Mouse (Mus musculus): ENCODE measurements around the gene Pip5k1c. TPM values are rescaled to one million over a fixed set of nuclear protein-coding genes. Genes with fewer than 3 reads are reported as not detected.

Pip5k1c gene
- polyA plus RNA-seq, 1 experiment: 70.7 TPM

DNA sequence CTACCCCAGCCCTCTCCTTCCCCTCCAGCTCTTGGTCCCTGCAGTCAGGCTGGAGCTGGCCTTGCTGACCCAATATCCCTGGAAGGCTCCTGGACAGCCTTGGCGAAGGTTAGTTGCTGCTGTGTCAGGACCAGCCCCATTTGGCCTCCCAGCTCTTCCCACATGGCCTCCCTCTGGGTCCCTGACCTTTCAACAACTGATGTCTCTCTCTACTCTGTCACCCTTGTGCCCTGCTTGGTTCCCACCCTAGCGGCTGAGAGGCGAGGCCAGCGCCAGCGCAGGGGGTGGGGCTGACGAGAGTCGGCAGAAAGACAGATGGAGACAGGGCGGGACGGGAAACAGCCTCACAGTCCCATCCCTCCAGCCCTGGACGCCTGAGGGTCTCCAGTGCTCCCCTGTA, 35.6 kb downstream of the Pip5k1c start, which contains the start of gene Tbxa2r:
Tbxa2r (plus strand) TSS at position 346 of the 400 bp plus-strand sequence.
- DNase-seq: peak; percentile 84
- Histone ChIP-seq H3K36me3 (ENCODE audit: control insufficient read depth, insufficient read depth, low read length) (no peaks in the 10 kb centered on the region; the same call in 1 of the 2 replicates), H3K27me3 (replicated peaks; ENCODE audit: control insufficient read depth, insufficient read depth, low read length) (no peaks in the 10 kb centered on the region), H3K4me3 (ENCODE audit: insufficient read depth, low read depth, low read length) (peak within 1 kb of the TSS; percentile 39), H3K27ac (ENCODE audit: insufficient read depth, low read depth, low read length) (peak within 1 kb of the TSS; percentile 61), H3K4me1 (ENCODE audit: control insufficient read depth, insufficient read depth, low read length) (no peaks in the 10 kb centered on the region)
- TF ChIP-seq CTCF (conservative IDR thresholded peaks at IDR 0.05; ENCODE audit: insufficient read depth, insufficient read length, low read depth, low read length) (no peak), POLR2A (IDR thresholded peaks at IDR 0.05; ENCODE audit: low read depth, low read length) (peak; percentile 42)
- WGBS: 29% methylated on average over 10 of the region's 10 CpGs

DNA sequence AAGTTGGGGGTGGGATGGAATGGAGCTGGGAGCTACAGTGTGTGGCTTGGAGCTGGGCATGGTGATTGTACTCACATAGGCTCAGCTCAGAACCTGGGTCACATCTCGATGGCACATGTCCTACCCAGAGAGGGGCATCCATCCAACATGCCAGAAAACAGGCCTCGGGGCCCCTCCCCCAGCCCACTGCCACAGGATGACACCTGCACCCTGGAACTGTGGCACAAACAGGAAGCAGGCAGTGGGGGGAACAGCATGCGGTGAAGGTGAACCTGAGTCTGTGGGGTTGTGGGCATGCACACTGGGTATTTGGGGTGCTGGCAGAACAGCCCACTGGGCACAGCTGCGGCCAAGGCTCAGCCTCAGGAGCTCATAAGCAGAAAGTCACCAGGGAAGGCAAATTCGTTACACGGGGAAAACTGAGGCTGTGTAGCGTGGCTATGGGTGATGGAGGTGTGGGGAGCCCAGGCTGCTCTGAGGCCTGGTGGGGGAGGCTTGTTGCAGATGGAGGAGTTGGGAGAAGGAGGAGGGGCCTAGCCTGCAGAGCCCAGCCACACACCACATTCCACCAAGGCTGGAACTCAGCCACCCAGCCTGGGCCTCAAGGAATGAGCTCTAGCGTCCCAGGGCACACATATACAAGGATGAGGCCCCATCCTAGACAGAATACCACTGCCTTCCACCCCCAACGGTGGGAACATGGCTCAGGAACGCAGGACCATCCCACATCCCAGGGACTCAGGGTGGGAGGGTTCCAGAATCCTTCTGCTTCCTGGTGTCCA, 36.6 kb downstream of the Pip5k1c start:
- Histone ChIP-seq H3K27ac (ENCODE audit: insufficient read depth, low read depth, low read length) (peak overlapping the region; percentile 52), H3K36me3 (ENCODE audit: control insufficient read depth, insufficient read depth, low read length) (no peaks in the 10 kb centered on the region; the same call in 1 of the 2 replicates), H3K4me1 (ENCODE audit: control insufficient read depth, insufficient read depth, low read length) (no peaks in the 10 kb centered on the region), H3K4me3 (ENCODE audit: insufficient read depth, low read depth, low read length) (peak overlapping the region; percentile 39), H3K27me3 (replicated peaks; ENCODE audit: control insufficient read depth, insufficient read depth, low read length) (no peaks in the 10 kb centered on the region)
- TF ChIP-seq CTCF (conservative IDR thresholded peaks at IDR 0.05; ENCODE audit: insufficient read depth, insufficient read length, low read depth, low read length): no peak
- peak; percentile 31 for DNase-seq
- WGBS: 47% methylated on average over 10 of the region's 10 CpGs

DNA sequence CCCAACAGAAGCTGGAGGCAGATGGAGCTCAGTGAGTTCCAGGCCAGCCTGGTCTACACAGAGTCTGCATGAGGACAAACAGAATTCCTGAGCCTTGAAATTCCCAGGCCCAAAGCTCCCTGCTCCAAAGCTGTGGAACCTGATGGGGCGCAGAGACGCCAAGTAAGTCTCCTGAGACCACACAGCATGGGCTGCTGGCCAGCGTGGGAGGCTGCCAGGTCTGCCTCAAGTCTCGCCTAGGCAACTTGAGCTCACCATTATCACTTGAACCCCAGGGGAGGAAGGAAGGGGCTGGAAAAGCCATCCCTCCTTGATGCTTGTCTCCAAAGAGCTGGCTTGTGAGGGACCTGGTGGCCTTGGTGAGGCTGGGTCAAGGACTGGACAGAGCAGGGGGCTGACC, 37.2 kb downstream of the Pip5k1c start:
- TF ChIP-seq CTCF (conservative IDR thresholded peaks at IDR 0.05; ENCODE audit: insufficient read depth, insufficient read length, low read depth, low read length) (no peak), POLR2A (IDR thresholded peaks at IDR 0.05; ENCODE audit: low read depth, low read length) (no peak)
- DNase-seq: peak; percentile 72
- no peaks in the 10 kb centered on the region; the same call in 1 of the 2 replicates for H3K36me3 ChIP-seq (ENCODE audit: control insufficient read depth, insufficient read depth, low read length)
- H3K27me3 ChIP-seq (replicated peaks; ENCODE audit: control insufficient read depth, insufficient read depth, low read length): no peaks in the 10 kb centered on the region
- peak overlapping the region; percentile 52 for H3K27ac ChIP-seq (ENCODE audit: insufficient read depth, low read depth, low read length)
- WGBS: 53% methylated on average over 4 of the region's 4 CpGs
- no peaks in the 10 kb centered on the region for H3K4me1 ChIP-seq (ENCODE audit: control insufficient read depth, insufficient read depth, low read length)
- H3K4me3 ChIP-seq (ENCODE audit: insufficient read depth, low read depth, low read length): peak overlapping the region; percentile 39; the same call in 1 of the 2 replicates

DNA sequence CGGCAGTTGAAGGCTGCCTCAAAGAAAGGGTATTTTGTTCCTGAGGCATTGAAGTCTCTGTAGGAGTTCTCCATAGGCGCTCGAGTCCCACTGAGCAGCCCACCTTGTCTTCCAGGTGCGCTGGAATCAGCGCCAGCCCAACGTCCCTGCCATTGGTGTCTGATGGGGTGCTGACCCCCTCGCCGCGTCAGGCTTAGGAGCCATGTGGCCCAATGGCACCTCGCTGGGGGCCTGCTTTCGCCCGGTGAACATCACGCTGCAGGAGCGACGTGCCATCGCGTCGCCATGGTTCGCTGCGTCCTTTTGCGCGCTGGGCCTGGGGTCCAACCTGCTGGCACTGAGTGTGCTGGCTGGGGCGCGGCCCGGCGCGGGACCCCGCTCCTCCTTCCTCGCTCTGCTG, 39.5 kb downstream of the Pip5k1c start:
- Histone ChIP-seq H3K27me3 (replicated peaks; ENCODE audit: control insufficient read depth, insufficient read depth, low read length) (no peaks in the 10 kb centered on the region), H3K27ac (ENCODE audit: insufficient read depth, low read depth, low read length) (no peak overlapping the region), H3K4me3 (ENCODE audit: insufficient read depth, low read depth, low read length) (no peak overlapping the region), H3K36me3 (ENCODE audit: control insufficient read depth, insufficient read depth, low read length) (no peaks in the 10 kb centered on the region), H3K4me1 (ENCODE audit: control insufficient read depth, insufficient read depth, low read length) (no peaks in the 10 kb centered on the region)
- no peak for DNase-seq
- TF ChIP-seq POLR2A (IDR thresholded peaks at IDR 0.05; ENCODE audit: low read depth, low read length) (no peak), CTCF (conservative IDR thresholded peaks at IDR 0.05; ENCODE audit: insufficient read depth, insufficient read length, low read depth, low read length) (no peak)
- WGBS: 31% methylated on average over 29 of the region's 29 CpGs

DNA sequence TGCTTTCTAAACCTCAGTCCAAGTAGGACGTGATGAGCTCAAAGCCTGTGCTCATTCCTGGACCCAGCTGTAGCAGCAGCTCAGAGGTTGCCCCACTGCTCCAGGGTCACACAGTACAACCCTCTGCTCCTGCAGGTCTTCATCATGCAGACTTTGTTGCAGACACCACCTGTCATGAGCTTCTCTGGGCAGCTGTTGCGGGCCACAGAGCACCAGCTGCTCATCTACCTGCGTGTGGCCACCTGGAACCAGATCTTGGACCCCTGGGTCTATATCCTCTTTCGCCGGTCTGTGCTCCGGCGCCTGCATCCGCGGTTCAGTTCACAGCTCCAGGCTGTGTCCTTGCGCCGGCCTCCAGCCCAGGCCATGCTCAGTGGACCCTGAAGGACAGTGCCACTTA, 41.6 kb downstream of the Pip5k1c start:
- H3K36me3 ChIP-seq (ENCODE audit: control insufficient read depth, insufficient read depth, low read length): no peaks in the 10 kb centered on the region
- no peak for DNase-seq
- 39% methylated on average over 11 of the region's 11 CpGs for WGBS
- H3K4me3 ChIP-seq (ENCODE audit: insufficient read depth, low read depth, low read length): no peak overlapping the region
- H3K27me3 ChIP-seq (replicated peaks; ENCODE audit: control insufficient read depth, insufficient read depth, low read length): no peaks in the 10 kb centered on the region
- H3K27ac ChIP-seq (ENCODE audit: insufficient read depth, low read depth, low read length): no peak overlapping the region
- H3K4me1 ChIP-seq (ENCODE audit: control insufficient read depth, insufficient read depth, low read length): no peaks in the 10 kb centered on the region
- TF ChIP-seq POLR2A (IDR thresholded peaks at IDR 0.05; ENCODE audit: low read depth, low read length): no peak
- TF ChIP-seq CTCF (conservative IDR thresholded peaks at IDR 0.05; ENCODE audit: insufficient read depth, insufficient read length, low read depth, low read length): no peak

DNA sequence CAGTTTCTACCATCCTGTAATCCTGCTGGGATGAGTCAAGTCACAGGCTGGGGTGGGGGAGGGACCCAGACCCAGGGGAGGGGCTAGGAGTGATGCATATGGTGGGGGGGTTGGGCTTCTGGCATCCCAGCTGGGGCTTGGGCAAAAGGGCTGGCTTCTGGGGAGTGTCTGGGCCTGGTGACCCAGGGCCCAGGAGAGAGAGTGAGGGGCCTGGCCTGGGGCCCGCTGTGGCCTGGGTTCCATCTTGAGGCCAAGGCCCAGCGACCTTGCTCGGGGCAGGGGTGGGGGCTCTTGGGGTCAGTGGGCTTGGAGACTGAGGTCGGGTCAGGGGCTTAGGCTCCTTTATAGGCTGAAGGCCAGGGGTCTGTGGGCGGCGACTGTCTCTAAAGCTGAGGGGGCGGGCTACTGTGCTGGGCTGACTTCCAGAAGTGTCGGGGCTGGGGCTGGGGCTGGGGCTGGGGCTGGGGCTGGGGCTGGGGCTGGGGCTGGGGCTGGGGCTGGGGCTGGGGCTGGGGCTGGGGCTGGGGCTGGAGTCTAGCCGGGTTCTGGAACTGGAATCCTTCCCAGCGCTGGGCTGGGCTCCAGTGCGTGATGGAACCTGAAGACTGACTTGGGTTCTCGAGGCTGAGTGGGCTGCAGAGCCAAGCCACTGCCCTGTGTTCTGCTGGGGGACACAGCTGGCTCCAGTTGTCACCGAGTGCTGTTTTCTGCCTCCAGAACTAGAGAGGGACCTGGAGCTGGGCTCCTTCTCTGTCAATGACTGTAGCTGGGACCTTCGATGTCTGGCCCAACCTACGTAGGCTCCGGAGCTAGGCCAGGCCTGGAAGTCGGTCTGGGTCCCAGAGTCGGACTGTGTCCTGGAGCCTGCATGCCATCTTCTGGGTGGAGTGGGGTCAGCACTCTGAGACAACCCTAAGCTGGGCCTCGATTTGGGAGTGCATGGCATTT, 42.9 kb downstream of the Pip5k1c start:
- no peaks in the 10 kb centered on the region for H3K4me1 ChIP-seq (ENCODE audit: control insufficient read depth, insufficient read depth, low read length)
- no peak overlapping the region for H3K4me3 ChIP-seq (ENCODE audit: insufficient read depth, low read depth, low read length)
- no peak for DNase-seq
- H3K27me3 ChIP-seq (replicated peaks; ENCODE audit: control insufficient read depth, insufficient read depth, low read length): no peaks in the 10 kb centered on the region
- 70% methylated on average over 19 of the region's 19 CpGs for WGBS
- TF ChIP-seq POLR2A (IDR thresholded peaks at IDR 0.05; ENCODE audit: low read depth, low read length) (no peak), CTCF (conservative IDR thresholded peaks at IDR 0.05; ENCODE audit: insufficient read depth, insufficient read length, low read depth, low read length) (no peak)
- no peak overlapping the region for H3K27ac ChIP-seq (ENCODE audit: insufficient read depth, low read depth, low read length)
- no peaks in the 10 kb centered on the region for H3K36me3 ChIP-seq (ENCODE audit: control insufficient read depth, insufficient read depth, low read length)

DNA sequence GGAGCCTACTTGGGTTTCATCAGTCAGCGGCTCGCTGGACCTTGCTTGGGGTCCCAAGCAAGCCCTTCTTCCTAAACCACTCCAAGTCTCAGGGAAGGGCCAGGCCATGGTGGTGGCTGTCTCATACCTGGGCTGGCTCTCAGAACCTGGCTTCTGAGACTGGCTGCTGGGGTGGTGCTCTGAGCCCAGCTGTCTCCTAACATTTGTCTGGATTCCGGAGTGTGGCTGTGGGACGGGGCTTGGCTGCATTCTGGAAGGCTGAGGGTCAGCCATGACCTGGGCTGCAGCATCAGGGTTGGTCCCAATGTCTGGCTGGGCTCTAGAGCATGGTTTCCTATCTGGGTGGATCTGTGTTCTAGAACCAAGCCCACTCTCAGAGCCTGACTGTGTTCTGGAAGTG, 43.8 kb downstream of the Pip5k1c start:
- Histone ChIP-seq H3K4me3 (ENCODE audit: insufficient read depth, low read depth, low read length) (no peak overlapping the region), H3K27me3 (replicated peaks; ENCODE audit: control insufficient read depth, insufficient read depth, low read length) (no peaks in the 10 kb centered on the region), H3K4me1 (ENCODE audit: control insufficient read depth, insufficient read depth, low read length) (no peaks in the 10 kb centered on the region), H3K36me3 (ENCODE audit: control insufficient read depth, insufficient read depth, low read length) (no peaks in the 10 kb centered on the region), H3K27ac (ENCODE audit: insufficient read depth, low read depth, low read length) (no peak overlapping the region)
- DNase-seq: no peak
- WGBS: 90% methylated on average over 4 of the region's 4 CpGs
- no peak for TF ChIP-seq POLR2A (IDR thresholded peaks at IDR 0.05; ENCODE audit: low read depth, low read length)
